Mouse (Mus musculus): ENCODE measurements at regions not wholly inside any gene's neighbourhood (a gene's known extent, or its start where the extent isn't known, plus 50 kb on each side); places are given as distances from the start of the nearest gene placed in this dataset.
A peak's percentile ranks its signal among the peaks of the same experiment; 100 is the strongest.

DNA sequence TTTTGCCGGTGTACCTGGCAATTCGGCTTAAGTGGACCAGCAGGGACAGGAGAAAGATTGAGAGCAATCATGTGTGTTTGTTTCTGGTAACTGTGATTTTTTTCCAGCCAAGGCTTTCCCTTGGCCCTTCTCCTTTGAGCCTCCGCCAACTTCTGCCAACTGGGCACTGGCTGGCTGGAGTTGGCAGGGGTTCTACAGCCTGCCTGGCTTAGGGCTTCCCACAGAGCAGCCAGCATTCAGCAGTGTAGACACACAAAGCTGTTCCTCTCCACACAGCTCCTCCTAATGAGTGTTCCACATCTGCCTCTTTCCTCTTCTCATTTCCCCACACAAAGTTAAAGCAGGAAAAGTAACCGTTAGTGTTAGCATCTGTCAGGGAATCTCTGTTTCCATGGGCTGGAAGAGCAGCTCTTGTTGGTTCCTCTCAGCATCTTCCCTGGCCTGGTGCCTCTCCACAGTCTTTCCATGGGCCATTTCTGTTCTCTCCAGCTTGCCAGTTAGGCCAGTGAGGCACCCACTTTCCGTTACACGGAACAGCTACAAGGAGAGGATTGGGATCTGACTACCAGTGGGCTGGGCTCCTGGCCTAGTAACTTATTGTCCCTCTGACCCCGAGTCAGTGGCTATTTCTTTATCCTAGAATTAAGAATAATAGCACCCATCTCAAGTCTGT is 68.0 kb upstream of the Rbm24 start:
- Histone ChIP-seq H3K36me3 (ENCODE audit: control insufficient read depth, insufficient read depth, low read length) (no peaks in the 10 kb centered on the region), H3K9ac (ENCODE audit: low read depth, low read length) (no peak overlapping the region), H3K4me1 (ENCODE audit: control insufficient read depth, insufficient read depth, low read depth, low read length) (peaks cover 4% of the 10 kb centered on the region), H3K4me3 (ENCODE audit: low read length) (no peak overlapping the region), H3K4me2 (ENCODE audit: low read length) (no peak overlapping the region), H3K27me3 (replicated peaks; ENCODE audit: control insufficient read depth, insufficient read depth, low read length) (no peaks in the 10 kb centered on the region), H3K27ac (ENCODE audit: low read depth, low read length) (peak overlapping the region; percentile 70), H3K9me3 (ENCODE audit: control insufficient read depth, low read length) (no peaks in the 10 kb centered on the region)
- ATAC-seq: peak; percentile 97
- 51% methylated on average over 7 of the region's 7 CpGs for WGBS

DNA sequence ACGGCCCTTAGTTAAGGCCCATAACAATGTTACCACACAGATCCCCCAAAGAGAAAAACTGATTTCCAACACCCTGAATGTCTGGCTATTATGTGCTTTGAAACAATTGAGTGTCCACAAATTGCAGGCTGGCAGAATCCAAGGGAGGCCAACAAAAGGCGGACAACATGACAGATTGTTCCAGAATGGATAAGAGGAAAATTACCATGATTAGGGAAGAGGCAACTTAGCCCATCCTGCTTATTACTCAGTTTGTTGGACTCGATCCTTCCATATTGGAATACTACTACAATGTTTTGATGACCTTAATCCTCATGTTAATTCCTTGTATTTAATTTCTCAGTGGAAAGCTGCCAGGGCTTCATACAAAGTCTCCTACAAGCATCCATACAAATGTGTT is 62.9 kb upstream of the Rbm24 start:
- Histone ChIP-seq H3K27me3 (replicated peaks; ENCODE audit: control insufficient read depth, insufficient read depth, low read length) (no peaks in the 10 kb centered on the region), H3K9me3 (ENCODE audit: control insufficient read depth, low read length) (0 out of 2 replicates have a peak, but pooled peaks cover 4% of the 10 kb centered on the region), H3K27ac (ENCODE audit: low read depth, low read length) (no peak overlapping the region), H3K4me2 (ENCODE audit: low read length) (no peak overlapping the region), H3K36me3 (ENCODE audit: control insufficient read depth, insufficient read depth, low read length) (no peaks in the 10 kb centered on the region), H3K4me1 (ENCODE audit: control insufficient read depth, insufficient read depth, low read depth, low read length) (peaks cover 4% of the 10 kb centered on the region), H3K9ac (ENCODE audit: low read depth, low read length) (no peak overlapping the region), H3K4me3 (ENCODE audit: low read length) (no peak overlapping the region)
- WGBS: 62% methylated on average over 3 of the region's 3 CpGs
- ATAC-seq: no peak

DNA sequence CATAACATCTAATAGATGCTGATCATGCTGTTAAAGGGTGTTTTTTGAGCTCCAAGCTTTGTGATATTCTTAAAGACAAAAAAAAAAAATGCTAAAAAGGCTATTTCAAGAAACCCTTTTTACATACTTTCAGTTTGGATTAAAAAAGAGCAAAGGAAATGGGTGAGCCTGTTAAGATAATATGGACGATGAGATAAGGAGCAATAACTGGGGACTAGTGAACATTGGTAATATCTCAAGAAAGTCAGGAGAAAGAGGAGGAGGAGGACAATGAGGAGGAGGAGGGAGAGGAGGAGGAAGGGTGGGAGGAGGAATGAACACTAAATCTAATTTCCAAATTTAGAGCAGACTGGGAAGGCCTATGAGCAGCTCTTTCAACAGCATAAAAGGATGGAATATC is 62.3 kb upstream of the Rbm24 start:
- no peak overlapping the region for H3K9ac ChIP-seq (ENCODE audit: low read depth, low read length)
- no peak overlapping the region for H3K4me3 ChIP-seq (ENCODE audit: low read length)
- H3K9me3 ChIP-seq (ENCODE audit: control insufficient read depth, low read length): 0 out of 2 replicates have a peak, but pooled peaks cover 4% of the 10 kb centered on the region
- no peak for ATAC-seq
- H3K36me3 ChIP-seq (ENCODE audit: control insufficient read depth, insufficient read depth, low read length): no peaks in the 10 kb centered on the region
- no peaks in the 10 kb centered on the region for H3K27me3 ChIP-seq (replicated peaks; ENCODE audit: control insufficient read depth, insufficient read depth, low read length)
- H3K4me2 ChIP-seq (ENCODE audit: low read length): no peak overlapping the region
- H3K27ac ChIP-seq (ENCODE audit: low read depth, low read length): no peak overlapping the region
- WGBS: 87% methylated on average over 1 of the region's 1 CpGs
- no peaks in the 10 kb centered on the region for H3K4me1 ChIP-seq (ENCODE audit: control insufficient read depth, insufficient read depth, low read depth, low read length)

DNA sequence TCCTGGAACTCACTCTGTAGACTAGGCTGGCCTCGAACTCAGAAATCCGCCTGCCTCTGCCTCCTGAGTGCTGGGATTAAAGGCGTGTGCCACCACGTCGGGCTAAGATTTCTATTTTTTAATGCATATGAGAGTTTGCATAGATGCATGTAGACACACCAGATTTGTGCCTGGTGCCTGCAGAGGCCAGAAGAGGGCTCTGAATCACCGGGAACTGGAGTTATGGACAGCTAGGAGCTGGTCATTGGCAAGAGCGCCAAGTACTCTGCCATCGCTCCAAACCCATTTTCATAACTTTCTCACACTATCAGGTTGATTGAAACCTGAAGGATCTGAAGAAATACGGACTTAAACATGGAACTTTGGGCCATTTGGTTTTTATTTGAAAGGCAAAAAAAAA is 61.2 kb upstream of the Rbm24 start:
- no peak for ATAC-seq
- Histone ChIP-seq H3K9ac (ENCODE audit: low read depth, low read length) (no peak overlapping the region), H3K4me3 (ENCODE audit: low read length) (no peak overlapping the region), H3K9me3 (ENCODE audit: control insufficient read depth, low read length) (0 out of 2 replicates have a peak, but pooled peaks cover 4% of the 10 kb centered on the region), H3K4me1 (ENCODE audit: control insufficient read depth, insufficient read depth, low read depth, low read length) (no peaks in the 10 kb centered on the region), H3K27me3 (replicated peaks; ENCODE audit: control insufficient read depth, insufficient read depth, low read length) (no peaks in the 10 kb centered on the region), H3K36me3 (ENCODE audit: control insufficient read depth, insufficient read depth, low read length) (no peaks in the 10 kb centered on the region), H3K27ac (ENCODE audit: low read depth, low read length) (no peak overlapping the region), H3K4me2 (ENCODE audit: low read length) (no peak overlapping the region)
- 96% methylated on average over 9 of the region's 9 CpGs for WGBS

DNA sequence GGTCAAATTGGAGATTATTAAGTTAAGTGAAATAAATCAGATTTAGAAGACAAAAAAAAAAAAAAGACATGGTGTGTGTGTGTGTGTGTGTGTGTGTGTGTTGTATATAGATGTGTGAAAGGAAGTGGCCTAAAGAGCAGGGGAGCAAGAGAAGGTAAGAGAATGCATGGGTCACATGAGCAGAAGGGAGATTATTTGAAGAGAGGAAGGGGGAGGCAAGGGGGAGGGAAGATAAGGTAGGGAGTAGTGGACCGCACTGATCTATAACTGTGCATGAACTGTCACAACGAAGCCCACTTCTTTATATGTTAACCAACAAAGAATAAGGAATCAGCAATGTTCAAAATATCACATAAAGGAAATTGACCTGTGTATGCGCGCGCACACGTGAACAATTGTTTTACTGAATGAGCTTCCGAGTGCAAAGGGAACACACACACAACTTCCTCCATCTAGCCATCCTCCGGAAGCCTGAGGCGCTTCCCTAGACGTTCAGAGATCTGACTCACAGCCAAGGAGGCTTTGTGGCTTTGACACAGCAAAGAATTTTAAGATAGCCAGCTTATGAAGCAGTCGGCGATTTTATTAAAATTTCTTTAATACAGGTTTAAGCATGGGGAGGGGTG is 57.6 kb upstream of the Rbm24 start:
- H3K27me3 ChIP-seq (replicated peaks; ENCODE audit: control insufficient read depth, insufficient read depth, low read length): no peaks in the 10 kb centered on the region
- H3K9ac ChIP-seq (ENCODE audit: low read depth, low read length): no peak overlapping the region
- 0 out of 2 replicates have a peak, but pooled peaks cover 4% of the 10 kb centered on the region for H3K9me3 ChIP-seq (ENCODE audit: control insufficient read depth, low read length)
- no peak overlapping the region for H3K4me3 ChIP-seq (ENCODE audit: low read length)
- no peaks in the 10 kb centered on the region for H3K36me3 ChIP-seq (ENCODE audit: control insufficient read depth, insufficient read depth, low read length)
- H3K4me1 ChIP-seq (ENCODE audit: control insufficient read depth, insufficient read depth, low read depth, low read length): no peaks in the 10 kb centered on the region
- WGBS: 72% methylated on average over 12 of the region's 12 CpGs
- H3K4me2 ChIP-seq (ENCODE audit: low read length): no peak overlapping the region
- no peak for ATAC-seq
- no peak overlapping the region for H3K27ac ChIP-seq (ENCODE audit: low read depth, low read length)

DNA sequence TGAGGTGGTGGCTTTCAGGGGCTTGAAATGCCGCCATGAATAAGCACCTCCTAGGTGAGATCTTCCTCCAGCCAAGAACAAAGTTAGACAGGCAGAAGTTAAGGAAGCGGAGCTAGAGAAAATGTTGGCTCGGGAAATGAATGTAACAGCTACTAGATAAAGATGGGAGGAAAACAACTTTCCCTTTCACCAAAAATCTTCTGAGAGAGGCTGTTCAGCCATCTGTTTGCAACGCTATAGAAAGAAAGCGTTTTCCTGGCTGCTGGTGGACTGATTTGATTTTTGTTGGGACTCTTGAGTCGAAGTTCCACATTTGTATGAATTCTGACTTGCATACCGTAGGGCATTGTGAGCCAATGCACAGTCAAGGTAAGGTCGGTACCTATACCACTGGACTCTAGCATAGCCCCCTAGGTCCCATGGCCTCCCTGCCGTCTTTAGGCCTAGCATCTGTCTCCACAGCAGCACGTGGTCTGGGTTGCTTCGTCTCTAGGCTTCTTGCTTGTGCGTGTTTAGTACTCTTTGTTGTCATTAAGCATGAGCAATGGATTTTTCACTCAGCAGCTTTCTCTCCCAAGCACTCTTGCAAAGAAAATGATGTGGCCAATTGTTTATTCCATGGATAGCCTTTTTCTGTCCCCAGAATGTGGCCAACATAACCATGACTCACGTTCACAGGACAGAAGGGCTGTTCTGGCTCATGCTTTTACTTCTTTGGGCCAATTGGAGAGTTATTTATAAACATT is 54.6 kb upstream of the Rbm24 start:
- H3K4me1 ChIP-seq (ENCODE audit: control insufficient read depth, insufficient read depth, low read depth, low read length): no peaks in the 10 kb centered on the region
- 0 out of 2 replicates have a peak, but pooled peaks cover under 1% of the 10 kb centered on the region for H3K9me3 ChIP-seq (ENCODE audit: control insufficient read depth, low read length)
- H3K36me3 ChIP-seq (ENCODE audit: control insufficient read depth, insufficient read depth, low read length): no peaks in the 10 kb centered on the region
- no peak for ATAC-seq
- 91% methylated on average over 13 of the region's 13 CpGs for WGBS
- no peak overlapping the region for H3K4me2 ChIP-seq (ENCODE audit: low read length)
- H3K27ac ChIP-seq (ENCODE audit: low read depth, low read length): no peak overlapping the region
- no peak overlapping the region for H3K9ac ChIP-seq (ENCODE audit: low read depth, low read length)
- no peaks in the 10 kb centered on the region for H3K27me3 ChIP-seq (replicated peaks; ENCODE audit: control insufficient read depth, insufficient read depth, low read length)
- H3K4me3 ChIP-seq (ENCODE audit: low read length): no peak overlapping the region

DNA sequence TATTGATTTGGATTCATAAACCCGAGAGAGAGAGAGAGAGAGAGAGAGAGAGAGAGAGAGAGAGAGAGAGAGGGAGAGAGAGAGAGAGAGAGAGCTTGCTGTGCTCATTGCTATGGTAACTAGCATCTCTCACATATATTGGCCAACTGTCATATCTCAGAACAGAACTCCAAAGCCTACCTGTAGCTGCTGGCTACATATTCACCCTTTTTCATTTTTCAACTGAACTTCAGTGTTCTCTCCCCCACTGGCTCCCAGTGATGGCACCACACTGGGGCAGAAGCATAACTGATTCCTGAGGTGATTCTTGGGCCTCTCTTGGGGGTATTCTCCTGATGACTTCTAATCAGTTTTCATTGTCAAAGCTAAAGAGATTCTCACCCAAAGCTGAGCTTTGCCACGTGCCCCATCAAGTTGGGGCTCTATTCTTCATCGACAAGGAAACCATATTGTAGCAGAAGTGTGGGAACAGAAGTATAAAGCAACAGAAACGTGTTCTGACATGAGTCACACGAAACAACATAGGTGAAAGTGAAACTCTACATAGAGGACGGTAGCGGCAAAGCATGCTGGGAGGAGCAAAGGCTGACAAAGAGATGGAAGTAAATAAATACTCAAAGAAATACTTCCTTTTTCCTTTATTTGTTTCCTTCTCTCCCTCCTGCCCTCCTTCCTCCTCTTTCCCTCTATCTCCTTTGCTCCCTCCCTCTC is 53.9 kb upstream of the Rbm24 start:
- no peak overlapping the region for H3K27ac ChIP-seq (ENCODE audit: low read depth, low read length)
- H3K4me3 ChIP-seq (ENCODE audit: low read length): no peak overlapping the region
- H3K36me3 ChIP-seq (ENCODE audit: control insufficient read depth, insufficient read depth, low read length): no peaks in the 10 kb centered on the region
- H3K4me1 ChIP-seq (ENCODE audit: control insufficient read depth, insufficient read depth, low read depth, low read length): no peaks in the 10 kb centered on the region
- no peaks in the 10 kb centered on the region for H3K27me3 ChIP-seq (replicated peaks; ENCODE audit: control insufficient read depth, insufficient read depth, low read length)
- H3K9ac ChIP-seq (ENCODE audit: low read depth, low read length): no peak overlapping the region
- no peaks in the 10 kb centered on the region for H3K9me3 ChIP-seq (ENCODE audit: control insufficient read depth, low read length)
- no peak overlapping the region for H3K4me2 ChIP-seq (ENCODE audit: low read length)
- no peak for ATAC-seq
- 80% methylated on average over 7 of the region's 7 CpGs for WGBS

DNA sequence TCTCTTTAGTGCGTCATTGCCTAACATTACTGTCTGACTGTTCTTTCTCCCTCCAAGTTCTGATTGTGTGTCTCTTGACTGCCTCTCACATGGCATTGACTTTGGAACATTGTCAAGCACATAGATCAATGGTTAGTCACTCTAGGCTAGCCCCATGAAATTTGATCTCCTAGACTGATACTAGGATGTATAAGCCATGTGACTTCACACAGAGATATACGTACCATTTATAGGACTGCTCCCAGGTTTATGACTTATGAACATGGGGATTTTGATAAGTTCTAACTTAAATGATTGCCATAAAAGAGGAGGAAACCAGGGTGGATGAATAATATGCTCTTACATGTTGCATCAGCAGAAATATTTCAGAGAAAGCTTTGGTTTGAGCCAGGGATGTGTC is 52.9 kb upstream of the Rbm24 start:
- Histone ChIP-seq H3K9me3 (ENCODE audit: control insufficient read depth, low read length) (no peaks in the 10 kb centered on the region), H3K36me3 (ENCODE audit: control insufficient read depth, insufficient read depth, low read length) (no peaks in the 10 kb centered on the region), H3K4me2 (ENCODE audit: low read length) (no peak overlapping the region), H3K27me3 (replicated peaks; ENCODE audit: control insufficient read depth, insufficient read depth, low read length) (no peaks in the 10 kb centered on the region), H3K4me1 (ENCODE audit: control insufficient read depth, insufficient read depth, low read depth, low read length) (no peaks in the 10 kb centered on the region), H3K9ac (ENCODE audit: low read depth, low read length) (no peak overlapping the region), H3K27ac (ENCODE audit: low read depth, low read length) (no peak overlapping the region), H3K4me3 (ENCODE audit: low read length) (no peak overlapping the region)
- 98% methylated on average over 2 of the region's 2 CpGs for WGBS
- no peak for ATAC-seq

Measured in hindbrain, embryonic 16.5 days (tissue).